Mouse (Mus musculus) T-helper 1 cell (primary cell): ENCODE data around the gene Uck1.

Experiments
- in situ Hi-C: fragments of 300-600 bp; cut with MboI, MseI; formaldehyde crosslinking; loops from one replicate; pipeline ENCODE4 v1.15.1; 2025; ENCODE audit warnings: high pct_unique_total_duplicates

Uck1 gene

DNA sequence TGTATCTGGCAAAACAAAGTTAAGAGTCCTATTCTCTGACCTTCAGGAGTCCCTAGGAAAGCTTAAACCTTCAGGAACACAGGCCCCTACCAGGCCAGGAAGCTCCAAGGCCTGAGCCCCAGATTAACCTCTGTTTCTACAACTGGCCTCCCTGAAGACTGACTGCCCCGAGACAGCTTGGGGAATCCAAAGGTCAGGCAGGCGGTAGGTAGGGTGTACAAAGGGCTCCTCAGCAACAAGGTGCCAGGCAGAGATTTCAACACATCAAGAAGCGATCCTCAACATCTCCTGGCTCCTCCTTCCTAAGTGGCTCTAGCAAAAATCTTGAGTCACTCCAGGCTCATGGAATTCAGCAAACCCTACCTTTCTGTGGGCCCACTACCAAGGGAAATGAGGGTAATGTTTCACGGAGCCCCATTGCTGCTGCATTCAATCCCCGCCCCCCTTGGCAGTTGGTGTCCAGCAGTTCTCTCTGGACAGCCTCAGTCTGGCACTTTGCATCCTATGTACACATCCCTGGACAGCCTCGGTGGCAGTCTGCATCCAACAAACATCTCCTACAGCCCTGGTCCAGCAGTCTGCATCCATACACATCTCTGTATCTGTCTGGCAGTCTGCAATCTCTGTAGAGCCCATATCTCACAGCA lies 949 bp downstream of the Uck1 start:
- in situ Hi-C loops, result no loop called here

DNA sequence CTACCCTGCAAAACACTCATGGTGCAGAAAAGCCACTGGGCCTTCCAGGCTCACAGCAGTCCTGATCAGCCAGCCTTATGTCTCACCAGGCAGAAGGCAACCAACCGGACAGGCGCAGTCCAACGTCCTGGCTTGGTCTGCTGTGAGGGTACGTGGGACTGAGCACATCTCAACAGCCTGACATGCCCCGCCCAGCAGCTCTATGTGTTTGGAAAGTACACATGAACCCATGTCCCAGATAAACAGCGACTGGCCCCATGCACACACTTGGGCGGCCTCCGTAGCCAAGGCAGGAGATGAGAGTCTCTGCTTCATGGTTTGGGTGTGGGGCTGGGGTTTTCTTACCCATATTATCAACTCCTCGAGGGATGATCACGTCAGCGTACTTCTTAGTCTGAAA lies 3.7 kb downstream of the Uck1 start:
- in situ Hi-C loops, result no loop called here

DNA sequence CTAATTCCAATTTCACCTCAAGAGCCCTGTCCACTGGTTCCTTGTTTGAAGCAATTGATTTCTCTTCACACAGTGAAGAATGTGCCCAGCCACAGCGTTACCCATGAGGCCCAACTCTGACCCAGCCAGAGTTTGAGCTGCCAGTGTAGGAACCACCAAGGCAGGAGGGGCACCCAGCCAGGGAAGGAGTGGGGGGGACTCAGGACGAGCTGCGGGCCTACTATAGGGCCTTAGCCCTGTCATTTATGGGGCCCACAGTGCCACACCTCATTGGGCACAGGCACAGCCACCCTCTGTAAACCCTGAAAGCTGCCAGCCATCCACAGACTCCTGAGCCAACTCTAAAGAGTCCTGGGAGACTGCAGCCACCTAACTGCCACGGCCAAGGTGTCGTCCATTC lies 5.4 kb downstream of the Uck1 start:
- in situ Hi-C loops, result no loop called here

DNA sequence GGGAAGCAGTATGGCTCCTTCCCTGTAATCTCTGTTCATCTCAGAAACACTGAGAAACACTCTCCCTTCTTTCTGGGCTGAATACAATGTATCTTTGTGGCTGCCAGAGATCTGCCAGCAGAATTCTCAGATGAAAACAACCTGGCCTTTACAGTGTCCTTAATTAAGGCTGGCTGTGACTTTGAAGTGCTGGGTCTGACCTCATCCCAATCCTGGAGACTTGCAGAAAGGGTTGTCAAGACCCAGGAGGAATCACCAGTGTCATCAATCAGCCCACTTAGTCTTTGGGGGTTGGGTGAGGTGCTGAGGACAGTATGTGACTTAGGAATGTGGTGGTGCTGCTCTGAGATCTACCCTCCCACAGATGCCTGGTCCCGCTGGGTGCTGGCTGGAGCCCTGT lies 6.6 kb downstream of the Uck1 start:
- in situ Hi-C loops, result no loop called here

DNA sequence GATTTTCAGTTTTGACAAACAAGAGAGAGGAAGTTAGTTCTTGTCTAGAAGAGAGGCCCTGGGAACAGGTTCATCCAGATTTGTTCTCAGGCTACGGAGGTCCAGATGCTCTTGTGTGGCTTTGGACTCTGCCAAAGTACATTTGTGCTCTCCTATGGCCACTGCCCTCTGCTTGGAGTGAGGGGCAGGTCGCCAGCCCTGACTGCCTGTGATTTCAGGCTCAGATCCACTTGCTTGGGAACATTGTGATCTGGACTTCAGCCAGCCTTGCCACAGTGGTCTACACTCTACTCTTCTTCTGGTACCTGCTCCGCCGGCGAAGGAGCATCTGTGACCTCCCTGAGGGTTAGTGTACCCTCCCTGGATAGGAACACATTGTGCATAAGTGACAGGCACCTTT lies 7.3 kb downstream of the Uck1 start:
- in situ Hi-C loops, result no loop called here

DNA sequence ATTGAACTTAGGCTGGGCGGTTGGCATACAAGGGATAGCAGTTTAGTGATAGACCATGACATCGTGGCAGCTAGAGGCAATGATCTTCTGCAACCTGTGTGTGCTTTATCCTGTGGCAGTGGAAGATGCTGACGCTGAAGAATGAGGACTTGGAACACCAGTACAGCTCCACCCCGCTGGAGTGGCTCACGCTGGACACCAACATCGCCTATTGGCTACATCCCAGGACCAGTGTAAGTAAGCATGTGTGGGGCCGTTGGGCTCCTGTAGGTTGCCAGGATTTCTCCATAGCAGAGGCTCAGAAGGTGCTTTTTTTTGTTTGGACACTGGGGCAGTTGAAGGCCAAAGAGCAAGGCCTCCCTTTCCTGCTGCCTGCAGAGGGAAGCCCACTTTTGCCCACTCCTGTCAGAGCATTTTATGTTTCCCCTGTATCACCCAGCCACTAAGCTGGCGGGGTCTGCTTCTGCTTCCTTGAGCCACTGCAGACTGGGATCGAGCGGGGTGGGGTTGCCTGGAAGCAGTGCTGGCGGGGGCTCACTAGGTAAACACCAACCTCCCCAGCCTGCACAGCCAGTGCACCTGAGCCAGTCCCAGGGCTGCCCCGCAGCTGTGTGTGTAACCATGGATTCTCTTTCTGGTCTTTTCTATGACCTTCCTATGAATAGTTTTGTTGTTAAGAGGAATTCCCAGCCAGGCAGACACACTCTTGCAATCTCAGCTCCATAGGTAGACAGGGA lies 8.0 kb downstream of the Uck1 start:
- in situ Hi-C loops, result no loop called here

DNA sequence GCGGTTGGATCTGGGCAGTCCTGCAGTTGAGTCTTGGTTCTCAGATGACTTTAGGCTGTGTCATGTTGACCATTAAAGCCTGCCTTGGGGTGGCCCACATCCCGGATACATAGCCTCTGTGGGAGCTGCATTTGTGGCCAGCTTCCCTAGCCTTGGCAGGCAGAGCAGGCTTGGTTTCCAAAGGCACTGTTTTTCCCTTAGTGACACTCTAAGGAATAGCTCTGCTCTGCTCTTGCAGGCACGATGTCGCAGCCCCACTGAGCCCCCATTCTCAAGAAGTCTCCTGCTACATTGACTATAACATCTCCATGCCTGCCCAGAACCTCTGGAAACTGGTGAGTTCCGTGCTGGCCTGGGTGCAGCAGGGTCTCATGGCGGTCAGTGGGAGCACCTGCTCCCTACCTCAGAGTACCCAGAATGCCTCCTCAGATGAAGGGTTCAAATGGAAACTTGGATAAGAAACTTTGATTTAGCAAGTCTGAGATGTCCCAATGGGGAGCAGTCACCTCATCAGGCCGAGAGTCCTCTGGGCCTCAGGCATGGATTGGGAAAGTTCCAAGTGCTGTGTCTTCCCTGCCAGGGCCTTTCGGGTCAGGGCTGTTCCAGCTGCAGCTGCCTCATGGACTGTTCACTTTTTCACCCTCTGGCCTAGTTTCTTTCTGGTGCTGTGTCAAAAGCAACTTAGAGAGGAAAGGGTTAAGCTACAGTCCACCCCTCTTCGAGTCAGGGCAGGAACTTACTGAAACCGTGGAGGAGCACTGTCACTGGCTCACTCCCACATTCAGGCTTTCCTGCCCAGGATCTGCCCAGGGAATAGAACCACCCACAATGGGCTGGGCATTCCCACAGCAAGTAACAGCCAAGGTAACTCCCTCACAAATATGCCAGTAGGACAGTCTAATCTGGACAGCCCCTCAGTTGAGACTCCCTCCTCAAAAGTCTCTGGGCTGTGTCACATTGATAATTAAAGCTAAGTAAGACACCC lies 11.3 kb downstream of the Uck1 start:
- in situ Hi-C loops, result no loop called here

DNA sequence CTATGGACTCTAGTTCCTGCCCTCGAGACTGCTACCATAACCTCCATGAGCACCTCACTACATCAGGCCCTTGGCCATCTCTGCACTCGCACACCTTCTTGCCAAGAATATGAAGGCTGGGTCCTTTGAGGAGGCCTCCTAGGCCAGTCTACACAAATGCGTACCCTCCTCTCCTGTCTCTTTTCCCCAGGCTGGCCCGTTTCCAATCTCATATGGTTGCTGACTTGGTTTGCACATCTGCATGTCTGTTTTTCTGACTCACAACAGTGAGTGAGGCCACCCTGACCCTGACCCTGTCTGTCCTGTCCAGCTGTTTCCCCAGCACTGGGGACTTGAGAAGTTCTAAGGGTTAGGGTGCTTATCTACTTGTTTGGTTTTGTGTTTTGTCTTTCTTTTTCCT lies 13.2 kb downstream of the Uck1 start:
- in situ Hi-C loops, result no loop called here

DNA sequence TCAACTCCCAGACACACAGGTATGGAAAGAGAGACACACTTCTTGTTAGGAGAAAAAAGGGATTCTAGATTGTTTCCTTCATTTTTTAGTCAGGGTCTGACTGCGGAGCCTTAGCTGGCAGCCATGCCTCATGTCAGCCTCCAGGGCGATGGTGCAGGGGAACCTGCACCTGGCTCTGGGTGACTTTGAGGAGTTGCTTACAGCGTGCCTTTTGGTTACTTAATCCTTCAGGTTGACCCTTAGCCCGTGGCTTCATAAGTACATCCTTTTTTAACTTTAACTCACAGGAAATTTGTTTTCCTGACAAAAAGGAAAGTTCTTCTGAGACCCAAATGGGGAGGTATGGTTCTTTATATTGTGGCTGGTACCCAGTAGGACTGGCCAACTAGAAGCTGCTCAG lies 17.0 kb downstream of the Uck1 start:
- in situ Hi-C loops, result no loop called here

DNA sequence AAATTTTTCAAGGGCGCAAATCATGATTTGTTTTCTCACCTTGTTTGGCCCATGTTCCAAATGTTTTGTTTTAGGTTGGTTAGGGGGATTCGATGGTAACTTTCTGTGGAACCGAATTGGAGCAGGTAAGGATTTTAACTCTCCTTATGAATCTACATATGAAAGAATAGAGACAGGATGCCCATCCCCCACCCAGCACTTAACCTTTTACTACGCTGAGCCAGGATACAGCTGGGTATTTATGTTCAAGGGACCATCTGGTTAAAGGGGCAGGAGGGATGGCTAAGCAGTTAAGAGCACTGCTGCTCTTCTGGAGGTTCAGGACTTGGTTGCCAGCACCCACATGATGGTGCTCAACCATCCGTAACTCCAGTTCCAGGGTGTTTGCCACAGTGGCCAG lies 19.4 kb downstream of the Uck1 start:
- in situ Hi-C loops, result no loop called here

DNA sequence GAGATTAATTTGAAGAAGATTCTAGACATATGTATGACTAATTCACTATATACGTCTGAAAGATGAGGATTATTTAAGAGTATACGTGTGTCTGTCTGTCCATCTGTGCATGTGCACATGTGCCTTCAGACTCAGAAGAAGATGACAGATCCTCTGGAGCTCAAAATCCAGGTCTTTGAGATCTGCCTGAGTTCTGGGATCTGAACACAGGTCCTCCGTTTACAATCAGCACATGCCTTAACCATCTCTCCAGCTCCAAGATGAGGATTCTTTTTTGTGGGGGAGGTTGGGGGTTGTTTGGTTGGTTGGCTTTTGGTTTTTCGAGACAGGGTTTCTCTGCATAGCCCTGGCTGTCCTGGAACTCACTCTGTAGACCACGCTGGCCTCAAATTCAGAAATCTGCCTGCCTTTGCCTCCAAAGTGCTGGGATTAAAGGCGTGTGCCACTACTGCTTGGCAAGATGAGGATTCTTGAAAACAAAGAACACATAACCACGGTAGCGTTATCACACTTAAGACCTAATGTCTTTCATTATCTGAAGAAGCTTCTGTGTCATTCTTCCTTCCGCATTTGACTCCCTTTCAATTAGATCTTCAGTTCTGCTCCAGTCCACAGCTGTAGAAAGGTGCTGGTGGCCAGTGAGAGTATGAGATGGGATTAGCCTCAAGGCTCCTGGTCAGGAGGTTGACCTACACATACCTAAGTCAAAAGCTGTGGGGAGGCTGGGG lies 21.1 kb downstream of the Uck1 start:
- in situ Hi-C loops, result no loop called here

DNA sequence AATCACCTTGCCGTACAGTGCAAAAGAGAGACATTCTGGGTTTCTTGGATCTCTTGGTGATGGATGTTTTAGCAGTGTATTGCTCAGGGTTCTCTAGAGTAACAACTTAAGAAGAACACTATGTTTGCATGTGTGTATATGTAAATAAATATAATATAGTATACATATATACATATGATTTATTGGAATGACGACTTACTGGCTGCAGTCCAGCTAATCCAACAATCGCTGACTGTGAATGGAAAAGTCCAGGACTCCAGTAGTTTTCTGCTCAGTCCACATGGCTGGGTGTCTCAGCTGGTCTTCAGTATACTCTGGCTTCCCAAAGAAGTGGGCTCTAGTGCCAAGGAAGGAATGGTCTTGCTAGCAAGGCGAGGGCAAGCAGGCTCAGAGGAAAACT lies 22.4 kb downstream of the Uck1 start:
- in situ Hi-C loops, result no loop called here

DNA sequence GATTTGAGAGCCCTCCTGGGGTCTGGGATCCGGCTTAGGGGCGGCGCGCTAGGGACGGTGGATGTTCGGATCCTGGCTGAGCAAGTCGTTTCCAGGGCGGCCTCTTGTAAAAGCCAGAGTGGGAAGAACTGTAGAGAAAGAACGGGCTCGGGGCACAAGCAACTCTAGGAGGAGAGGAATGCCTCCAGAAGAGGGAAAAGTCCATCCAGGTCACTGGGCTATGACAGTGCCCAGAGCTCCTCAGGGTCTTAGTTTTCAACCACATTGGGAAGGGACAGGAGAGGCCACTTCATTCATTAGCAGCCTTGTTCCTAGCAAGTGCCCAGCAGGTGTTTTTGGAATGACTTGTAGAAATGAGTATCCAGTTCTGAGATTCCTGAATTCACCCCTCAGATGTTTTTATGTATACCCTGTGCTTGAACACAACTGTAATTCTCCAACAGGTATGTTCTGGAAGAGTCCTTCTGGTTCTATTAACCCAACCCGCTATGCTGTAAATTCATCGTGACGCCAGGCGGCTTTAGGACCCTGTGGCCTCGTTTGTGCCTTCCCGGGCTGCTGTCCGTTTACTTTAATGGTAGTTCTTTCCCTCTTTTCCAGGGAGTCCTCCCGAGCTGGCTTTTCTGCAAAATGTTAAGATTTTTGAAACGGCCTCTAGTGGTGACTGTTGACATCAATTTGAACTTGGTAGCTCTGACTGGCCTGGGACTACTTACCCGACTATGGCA lies 23.0 kb downstream of the Uck1 start:
- in situ Hi-C loops, result no loop called here

DNA sequence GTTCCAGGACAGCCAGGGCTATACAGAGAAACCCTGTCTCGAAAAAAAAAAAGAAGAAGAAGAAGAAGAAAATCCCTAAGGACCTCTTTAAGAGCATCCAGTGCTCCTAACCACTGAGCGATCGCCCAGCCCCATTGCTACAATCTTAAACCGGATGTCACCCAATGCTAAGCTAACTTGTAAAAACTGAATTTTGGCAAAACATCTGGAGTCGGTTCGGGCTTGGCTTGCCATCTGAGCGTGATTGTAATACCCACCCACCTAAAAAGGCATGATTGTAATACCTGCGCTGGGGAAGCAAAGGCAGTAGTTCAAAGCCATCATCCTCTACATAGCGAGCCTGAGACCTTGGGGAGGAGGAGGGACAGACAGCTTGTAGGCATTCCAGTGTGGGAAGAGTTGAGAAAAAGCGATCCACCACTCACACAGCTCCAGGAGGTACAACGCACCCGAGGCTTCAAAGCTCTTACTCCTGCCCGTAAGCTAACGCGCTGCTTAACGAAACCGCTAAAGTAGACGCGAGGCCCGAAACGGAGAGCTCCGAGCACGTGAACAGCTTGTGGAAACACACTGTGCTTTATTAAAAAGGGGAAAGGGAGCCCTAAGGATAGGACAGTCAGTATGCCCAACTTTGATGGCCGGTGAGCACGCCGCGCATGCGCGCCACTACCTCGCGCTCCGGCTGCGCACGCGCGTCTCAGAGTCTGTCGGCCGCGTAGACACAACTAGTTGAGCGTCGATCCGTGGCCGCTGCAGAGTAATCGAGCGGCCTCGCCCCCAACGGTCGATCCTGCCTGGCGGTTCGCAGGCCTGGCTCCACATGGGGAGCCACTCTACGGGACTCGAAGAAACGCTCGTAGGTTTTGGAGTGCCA lies 23.8 kb downstream of the Uck1 start, which contains the start of gene Pomt1:
Gene Pomt1, plus strand, starts transcription at position 705 of the 874 bp plus-strand sequence.
- in situ Hi-C loops, result no loop called here

DNA sequence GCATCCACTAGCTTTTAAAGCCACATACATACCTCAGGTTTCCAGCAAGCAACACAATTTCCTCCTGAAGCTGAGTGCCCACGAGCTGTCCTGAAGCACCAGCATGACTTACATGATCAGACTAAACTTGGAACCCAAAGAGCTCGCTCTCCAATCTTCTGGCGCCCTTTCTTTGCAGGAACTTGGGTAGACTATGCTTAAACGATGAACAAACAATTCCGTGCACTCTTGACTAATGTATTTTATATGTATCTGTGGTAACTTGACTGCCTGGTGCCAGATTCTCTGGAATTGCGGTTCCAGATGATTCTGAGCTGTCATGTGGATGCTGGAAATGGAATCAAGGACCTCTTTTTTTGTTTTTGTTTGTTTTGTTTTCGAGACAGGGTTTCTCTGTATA lies 24.5 kb downstream of the Uck1 start:
- in situ Hi-C loops, result no loop called here

DNA sequence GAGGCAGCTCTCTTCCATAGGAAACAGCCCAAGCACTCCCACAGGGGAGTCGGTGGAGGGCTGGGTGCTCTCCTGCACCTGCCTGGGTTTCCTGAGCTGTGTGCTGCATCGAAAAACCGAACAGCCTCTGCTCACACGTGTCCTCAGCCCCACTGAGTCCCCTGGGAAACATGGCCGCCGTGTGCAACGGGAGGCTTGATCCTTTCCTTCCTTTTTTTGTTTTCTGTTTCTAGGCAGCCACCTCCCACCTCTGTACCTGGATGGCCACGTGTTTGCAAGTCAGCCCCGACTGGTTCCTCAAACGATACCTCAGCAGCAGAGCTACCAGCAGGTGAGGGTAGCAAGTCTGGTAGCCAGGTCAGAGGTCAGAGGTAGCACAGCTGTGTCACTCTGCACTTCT lies 37.9 kb downstream of the Uck1 start:
- in situ Hi-C loops, result no loop called here

DNA sequence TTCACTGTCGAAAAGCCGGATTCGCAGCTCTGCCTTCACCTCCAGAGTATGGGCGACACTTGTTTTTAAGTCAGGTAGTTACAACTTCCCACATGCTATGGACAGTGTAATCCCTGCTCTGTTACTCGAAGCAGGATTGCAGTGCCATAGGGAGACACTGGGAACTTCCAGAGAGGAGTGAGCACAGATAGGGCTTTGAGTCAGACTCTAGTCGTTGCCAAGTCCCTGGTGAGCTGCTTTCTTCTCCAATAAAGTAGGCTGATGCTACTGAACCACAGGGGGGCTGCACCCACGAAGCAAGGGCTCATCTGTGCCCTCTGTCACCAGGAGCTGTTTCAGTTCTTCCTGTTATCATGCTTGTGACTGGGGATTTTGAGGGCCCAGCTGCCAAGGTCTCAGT lies 38.4 kb downstream of the Uck1 start:
- in situ Hi-C loops, result no loop called here

DNA sequence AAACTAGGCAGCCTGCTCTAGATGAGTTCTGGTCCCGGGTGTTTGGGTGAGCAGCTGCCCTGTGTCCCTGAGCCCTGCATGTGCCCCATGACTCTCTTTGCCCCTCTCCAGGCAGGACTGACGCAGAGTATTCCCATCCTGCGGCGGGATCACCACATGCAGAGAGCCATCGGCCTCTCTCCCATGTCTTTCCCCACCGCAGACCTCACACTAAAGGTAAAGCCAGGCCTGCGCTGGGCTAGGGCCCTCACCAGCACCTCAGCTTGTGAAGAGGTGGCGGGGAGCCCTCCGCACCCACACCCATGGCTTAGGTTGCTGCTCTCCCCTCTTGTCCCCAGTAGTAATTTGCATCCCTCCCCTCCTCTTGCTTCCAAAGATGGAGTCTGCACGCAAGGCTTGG lies 39.0 kb downstream of the Uck1 start:
- in situ Hi-C loops, result no loop called here

DNA sequence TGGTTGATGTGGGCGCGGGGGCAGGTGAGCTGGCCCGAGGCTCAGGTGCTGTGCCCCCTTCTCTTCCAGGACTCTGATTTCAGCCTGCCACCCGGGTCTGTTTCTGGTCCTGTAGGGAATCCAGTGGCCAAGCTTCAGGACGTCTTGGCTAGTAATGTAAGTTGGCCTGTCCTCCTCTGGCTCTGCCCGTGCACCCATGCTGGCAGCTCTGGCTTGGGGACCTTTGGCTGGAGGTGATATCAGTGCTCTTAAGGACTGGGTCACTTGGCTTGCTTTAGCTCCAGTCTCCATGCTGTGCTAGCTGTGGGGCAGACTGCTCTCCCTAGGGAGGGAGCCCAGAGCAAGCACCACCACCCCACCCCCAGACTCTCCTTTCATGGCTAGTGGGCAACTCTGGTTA lies 39.9 kb downstream of the Uck1 start:
- in situ Hi-C loops, result no loop called here

DNA sequence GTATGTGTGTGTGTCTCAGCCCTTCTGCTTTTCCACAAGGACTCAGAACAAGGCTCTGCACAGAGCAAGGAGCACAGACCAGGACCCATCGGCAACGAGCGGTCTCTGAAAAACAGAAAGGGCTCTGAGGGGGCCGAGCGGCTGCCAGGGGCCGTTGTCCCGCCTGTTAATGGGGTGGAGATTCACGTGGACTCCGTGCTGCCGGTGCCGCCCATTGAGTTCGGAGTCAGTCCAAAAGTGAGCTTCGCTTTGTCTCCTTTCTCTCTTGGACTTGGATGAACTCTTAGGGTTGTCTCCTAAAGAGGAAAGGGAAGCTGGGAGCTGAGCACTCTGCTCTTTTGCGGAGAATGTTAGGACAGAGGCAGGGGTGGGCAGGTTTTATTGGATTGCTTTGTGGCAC lies 40.5 kb downstream of the Uck1 start:
- in situ Hi-C loops, result no loop called here
